Mouse (Mus musculus): ENCODE data around the gene Pitpnm1. TPM values are rescaled to one million over a fixed set of nuclear protein-coding genes. Genes with fewer than 3 reads are reported as not detected.
"Not testable (repeated sequence)": the region's sequence is repeated elsewhere in the genome, so short reads cannot be mapped to it uniquely, and the experiment has no call there.

Gene Pitpnm1
- total and polyA plus RNA-seq, 3 experiments = 15.9 to 43.8 (median 34.7) TPM

- H3K4me2 ChIP-seq (ENCODE audit: insufficient read depth, low read depth, poor library complexity, severe bottlenecking) = no peak overlapping the region
- H3K27ac ChIP-seq (ENCODE audit: insufficient read depth, low read depth) = no peak overlapping the region
- no peaks in the 10 kb centered on the region for H3K79me2 ChIP-seq (replicated peaks; ENCODE audit: control insufficient read depth, extremely low read depth, insufficient read depth, poor library complexity, severe bottlenecking)
- peaks cover 4% of the 10 kb centered on the region for H3K27me3 ChIP-seq (replicated peaks)
- H3K9ac ChIP-seq (ENCODE audit: insufficient read depth, low read depth) = no peak overlapping the region
- no peaks in the 10 kb centered on the region for H3K9me3 ChIP-seq (replicated peaks; ENCODE audit: low read length)
- in situ Hi-C loops (cut with MboI; ENCODE audit: low pct_ligation_motif_present, low pct_unique_long_range_greater_than_20kb, low sequenced_read_pairs) = no loop called here
- no peak for DNase-seq (ENCODE audit: extremely low read depth)
- dilution Hi-C loops (cut with MboI; ENCODE audit: extremely low pct_ligation_motif_present, extremely low pct_unique_long_range_greater_than_20kb, low sequenced_read_pairs) = no loop called here
- no peak for TF ChIP-seq ETS1 (conservative IDR thresholded peaks at IDR 0.05; ENCODE audit: low read depth, low read length)
- no peaks in the 10 kb centered on the region for H3K36me3 ChIP-seq (replicated peaks in 1 of 2; ENCODE audit: control insufficient read depth in 1 of 2, insufficient read depth in 1 of 2, low read length in 1 of 2)
- H3K4me1 ChIP-seq (ENCODE audit: control insufficient read depth in 1 of 2, insufficient read depth in 2 of 2) = no peaks in the 10 kb centered on the region
- H3K4me3 ChIP-seq (replicated peaks in 1 of 3; ENCODE audit: low read depth in 2 of 3, low read length in 2 of 3, poor library complexity in 1 of 3) = no peak overlapping the region
These were observed 32.9 kb upstream of the Pitpnm1 start for GRCm38 (mm10) chr19:4066877-4067276.

GRCm38 (mm10) chr19:4068242-4068641 is 31.6 kb upstream of the Pitpnm1 start:
- H3K9ac ChIP-seq (ENCODE audit: insufficient read depth, low read depth); dilution Hi-C loops (cut with MboI; ENCODE audit: extremely low pct_ligation_motif_present, extremely low pct_unique_long_range_greater_than_20kb, low sequenced_read_pairs); DNase-seq (ENCODE audit: extremely low read depth); H3K4me2 ChIP-seq (ENCODE audit: insufficient read depth, low read depth, poor library complexity, severe bottlenecking); H3K79me2 ChIP-seq (replicated peaks; ENCODE audit: control insufficient read depth, extremely low read depth, insufficient read depth, poor library complexity, severe bottlenecking); in situ Hi-C loops (cut with MboI; ENCODE audit: low pct_ligation_motif_present, low pct_unique_long_range_greater_than_20kb, low sequenced_read_pairs); H3K36me3 ChIP-seq (replicated peaks in 1 of 2; ENCODE audit: control insufficient read depth in 1 of 2, insufficient read depth in 1 of 2, low read length in 1 of 2); H3K27ac ChIP-seq (ENCODE audit: insufficient read depth, low read depth); H3K4me1 ChIP-seq (ENCODE audit: control insufficient read depth in 1 of 2, insufficient read depth in 2 of 2); H3K27me3 ChIP-seq (replicated peaks); H3K4me3 ChIP-seq (replicated peaks in 1 of 3; ENCODE audit: low read depth in 2 of 3, low read length in 2 of 3, poor library complexity in 1 of 3); H3K9me3 ChIP-seq (replicated peaks; ENCODE audit: low read length): not testable (repeated sequence)

GRCm38 (mm10) chr19:4068717-4069410 is 30.9 kb upstream of the Pitpnm1 start:
- Histone ChIP-seq H3K4me3 (replicated peaks in 1 of 3; ENCODE audit: low read depth in 2 of 3, low read length in 2 of 3, poor library complexity in 1 of 3) (no peak overlapping the region), H3K4me2 (ENCODE audit: insufficient read depth, low read depth, poor library complexity, severe bottlenecking) (no peak overlapping the region), H3K27ac (ENCODE audit: insufficient read depth, low read depth) (no peak overlapping the region)

More at GRCm38 (mm10) chr19:4068717-4069410, 30.9 kb upstream of the Pitpnm1 start:
- no peaks in the 10 kb centered on the region for H3K9me3 ChIP-seq (replicated peaks; ENCODE audit: low read length)
- no peak overlapping the region for H3K9ac ChIP-seq (ENCODE audit: insufficient read depth, low read depth)
- TF ChIP-seq MAZ (IDR thresholded peaks at IDR 0.05; ENCODE audit: low read depth, low read length) = no peak
- no peak for TF ChIP-seq CHD2 (IDR thresholded peaks at IDR 0.05; ENCODE audit: low read length)
- TF ChIP-seq USF1 (IDR thresholded peaks at IDR 0.05; ENCODE audit: low read depth, low read length) = no peak
- TF ChIP-seq JUN (IDR thresholded peaks at IDR 0.05; ENCODE audit: insufficient read depth, low read depth, low read length) = no peak
- no peak for TF ChIP-seq ZC3H11A (IDR thresholded peaks at IDR 0.05; ENCODE audit: low read depth, low read length)
- no peak for TF ChIP-seq MXI1 (IDR thresholded peaks at IDR 0.05; ENCODE audit: low read depth, low read length)
- no peak for TF ChIP-seq ZKSCAN1 (IDR thresholded peaks at IDR 0.05; ENCODE audit: borderline replicate concordance, low read depth, low read length)
- TF ChIP-seq TCF12 (IDR thresholded peaks at IDR 0.05; ENCODE audit: low read depth, low read length) = no peak
- TF ChIP-seq NELFE (IDR thresholded peaks at IDR 0.05; ENCODE audit: low read depth, low read length) = no peak
- TF ChIP-seq USF2 (conservative IDR thresholded peaks at IDR 0.05; ENCODE audit: low read depth, low read length) = no peak
- TF ChIP-seq MAX (IDR thresholded peaks at IDR 0.05; ENCODE audit: low read length) = no peak
- TF ChIP-seq E2F4 (IDR thresholded peaks at IDR 0.05; ENCODE audit: insufficient replicate concordance, low read depth, low read length) = no peak
- TF ChIP-seq POLR2AphosphoS2 (IDR thresholded peaks at IDR 0.05; ENCODE audit: low read depth, low read length) = no peak
- TF ChIP-seq ELF1 (IDR thresholded peaks at IDR 0.05; ENCODE audit: low read depth, low read length) = no peak
- TF ChIP-seq MAFK (IDR thresholded peaks at IDR 0.05; ENCODE audit: insufficient replicate concordance, low read length) = no peak
- TF ChIP-seq TBP (conservative IDR thresholded peaks at IDR 0.05; ENCODE audit: low read depth, low read length) = no peak
- TF ChIP-seq MYC (IDR thresholded peaks at IDR 0.05; ENCODE audit: low read depth, low read length) = no peak
- peaks cover 0 to 4% of the 10 kb centered on the region in 2 experiments; a peak in 1 of 4 replicates for H3K4me1 ChIP-seq (ENCODE audit: control insufficient read depth in 1 of 2, insufficient read depth in 2 of 2)
- H3K79me2 ChIP-seq (replicated peaks; ENCODE audit: control insufficient read depth, extremely low read depth, insufficient read depth, poor library complexity, severe bottlenecking) = no peaks in the 10 kb centered on the region
- dilution Hi-C loops (cut with MboI; ENCODE audit: extremely low pct_ligation_motif_present, extremely low pct_unique_long_range_greater_than_20kb, low sequenced_read_pairs) = no loop called here
- in situ Hi-C loops (cut with MboI; ENCODE audit: low pct_ligation_motif_present, low pct_unique_long_range_greater_than_20kb, low sequenced_read_pairs) = no loop called here
- peaks cover 11% of the 10 kb centered on the region for H3K27me3 ChIP-seq (replicated peaks)
- no peak for DNase-seq (ENCODE audit: extremely low read depth)
- no peaks in the 10 kb centered on the region for H3K36me3 ChIP-seq (replicated peaks in 1 of 2; ENCODE audit: control insufficient read depth in 1 of 2, insufficient read depth in 1 of 2, low read length in 1 of 2)
